Mouse (Mus musculus) heart, adult 18-20 months (tissue): ENCODE measurements at regions not wholly inside any gene's neighbourhood (a gene's known extent, or its start where the extent isn't known, plus 50 kb on each side); places are given as distances from the start of the nearest gene placed in this dataset.
"Not testable (repeated sequence)": the region's sequence is repeated elsewhere in the genome, so short reads cannot be mapped to it uniquely, and the experiment has no call there.

Experiments
- DNase-seq, 2 experiments: peaks; one replicate each; pipeline ENCODE4 v3.0.0; 2021 to 2022; ENCODE audit warnings: mixed read lengths in 1 of 2

DNA sequence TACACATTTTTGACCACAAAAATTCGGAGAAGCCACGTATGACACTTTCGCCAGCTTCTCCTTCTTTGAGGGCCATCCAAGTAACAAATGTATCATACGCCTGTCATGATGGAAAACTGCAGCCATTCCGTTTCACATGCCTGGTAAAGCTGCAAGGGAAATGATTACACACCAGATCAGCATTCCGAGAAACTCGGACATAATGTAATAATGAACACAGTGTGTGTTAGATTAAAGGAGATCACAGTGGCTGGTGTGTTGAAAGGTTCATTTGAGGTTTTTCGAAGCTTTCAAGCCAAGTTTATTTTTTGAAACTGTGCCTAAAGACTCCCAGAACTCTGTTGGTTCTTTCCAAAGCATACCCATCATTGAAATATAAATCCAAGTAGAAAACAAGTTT, 137.8 kb upstream of the Mad2l1 start:
- no peak for DNase-seq

DNA sequence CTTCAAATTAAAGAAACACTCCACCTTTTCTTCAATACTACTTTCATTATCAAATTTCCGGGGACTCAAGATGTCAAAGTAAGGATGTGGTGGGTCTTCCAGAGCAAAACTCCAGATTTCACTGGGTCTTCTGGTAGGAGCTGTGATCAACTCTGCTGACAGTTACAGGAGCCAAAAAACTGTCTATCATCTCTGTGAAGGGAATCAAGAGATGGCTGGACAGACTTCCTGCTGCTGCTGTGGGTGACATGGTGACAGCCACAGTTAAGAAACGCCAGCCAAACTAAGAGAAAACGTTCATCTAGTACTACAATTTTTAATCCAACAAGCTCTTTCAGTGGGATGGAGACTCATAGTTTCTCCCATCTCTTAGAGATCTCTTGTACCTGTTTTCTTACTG, 136.5 kb upstream of the Mad2l1 start:
- DNase-seq, result no peak

DNA sequence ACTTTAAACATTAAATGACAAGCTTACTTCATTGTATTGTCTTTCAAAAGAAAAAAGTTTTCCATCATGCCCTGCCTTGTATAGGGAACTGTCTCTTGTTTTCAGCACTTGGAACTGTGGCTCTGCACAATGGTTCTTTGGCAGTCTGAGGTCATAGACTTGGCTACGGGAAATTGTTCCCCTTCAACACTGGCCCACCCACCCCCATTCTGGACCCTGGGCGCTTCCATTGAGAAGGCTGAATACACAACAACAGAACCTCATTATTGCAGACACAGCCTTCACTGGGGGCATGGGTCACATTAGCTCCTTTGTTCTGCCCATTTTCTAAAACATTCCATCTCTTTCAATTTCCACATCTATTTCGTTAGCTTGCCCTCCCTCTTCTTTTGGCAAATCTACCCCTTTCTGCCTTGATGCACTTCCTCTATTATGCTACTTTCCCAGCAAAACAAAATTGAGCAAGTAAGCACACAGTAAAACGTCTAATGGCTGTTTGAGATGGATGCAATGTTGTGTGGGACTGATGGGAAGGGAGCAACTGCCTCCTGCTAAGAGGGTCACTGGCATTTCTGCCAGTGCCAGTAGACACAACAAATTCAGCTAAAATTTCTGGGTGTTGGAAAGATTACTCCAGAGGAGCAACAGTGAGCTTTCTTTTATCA, 136.0 kb upstream of the Mad2l1 start:
- DNase-seq, result no peak

DNA sequence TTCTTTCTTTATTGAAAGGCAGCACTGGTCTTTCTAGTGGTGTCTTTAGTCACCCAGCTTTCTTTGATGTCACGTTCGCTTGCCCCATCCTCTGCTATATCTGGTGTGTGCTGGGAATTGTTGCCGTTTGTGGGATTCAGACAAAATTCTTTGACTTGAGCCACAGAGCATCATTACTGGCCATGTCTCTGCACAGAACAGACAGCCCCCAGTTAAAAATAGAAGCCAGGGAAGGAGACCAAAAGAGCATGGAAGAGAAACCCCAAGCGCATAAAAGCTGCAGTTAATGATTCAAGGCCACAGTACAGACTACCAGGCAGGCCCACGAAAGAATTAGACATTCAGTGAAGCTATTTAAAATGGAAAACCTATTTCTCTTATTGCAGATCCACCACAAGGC, 133.7 kb upstream of the Mad2l1 start:
- no peak for DNase-seq

DNA sequence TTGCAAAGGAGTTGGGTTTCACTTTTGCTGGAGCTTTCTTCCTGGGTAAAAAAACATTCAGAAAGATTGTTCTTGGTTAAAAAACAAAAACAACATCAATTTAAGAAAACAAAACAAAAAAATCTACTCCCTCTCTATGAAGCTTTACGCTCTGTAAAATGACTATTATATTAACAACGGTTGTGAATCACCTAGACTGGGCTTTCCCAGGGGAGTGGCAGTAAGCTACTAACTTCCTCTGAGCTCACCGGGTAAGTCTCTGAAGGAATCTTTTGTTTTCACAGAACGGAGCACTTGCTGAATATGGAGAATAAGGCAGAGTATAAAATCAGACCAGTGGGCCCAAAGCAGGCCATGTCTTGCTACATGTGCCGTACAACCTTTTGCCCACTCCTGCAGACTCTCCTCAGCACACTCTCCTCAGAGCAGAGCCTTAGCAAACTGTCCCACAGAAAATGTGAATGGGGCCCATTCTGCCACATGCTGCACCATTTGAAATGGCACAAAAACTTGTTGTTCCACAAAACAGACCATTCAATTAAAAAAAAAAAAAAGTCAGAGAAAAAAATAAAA, 133.2 kb upstream of the Mad2l1 start:
- no peak for DNase-seq

DNA sequence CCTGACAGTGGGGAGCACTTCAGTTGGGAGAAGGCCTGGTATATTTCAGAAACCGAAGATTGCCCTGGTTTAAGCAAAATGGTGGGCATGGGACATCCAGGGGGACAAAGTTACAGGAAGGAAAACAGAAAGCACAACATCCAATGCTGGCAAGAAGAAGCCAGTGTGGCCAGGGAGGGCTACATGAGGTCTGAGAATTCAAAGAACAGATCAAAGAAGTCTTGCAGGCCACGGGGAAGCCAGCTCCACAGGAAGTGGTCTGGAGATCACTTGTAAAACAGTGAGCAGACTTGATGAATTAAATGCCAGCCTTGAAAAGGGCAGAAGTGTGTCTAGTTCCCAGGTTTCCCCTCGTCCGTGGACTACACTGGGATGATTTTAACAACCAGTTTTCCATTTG, 120.4 kb upstream of the Mad2l1 start:
- DNase-seq, result no peak

DNA sequence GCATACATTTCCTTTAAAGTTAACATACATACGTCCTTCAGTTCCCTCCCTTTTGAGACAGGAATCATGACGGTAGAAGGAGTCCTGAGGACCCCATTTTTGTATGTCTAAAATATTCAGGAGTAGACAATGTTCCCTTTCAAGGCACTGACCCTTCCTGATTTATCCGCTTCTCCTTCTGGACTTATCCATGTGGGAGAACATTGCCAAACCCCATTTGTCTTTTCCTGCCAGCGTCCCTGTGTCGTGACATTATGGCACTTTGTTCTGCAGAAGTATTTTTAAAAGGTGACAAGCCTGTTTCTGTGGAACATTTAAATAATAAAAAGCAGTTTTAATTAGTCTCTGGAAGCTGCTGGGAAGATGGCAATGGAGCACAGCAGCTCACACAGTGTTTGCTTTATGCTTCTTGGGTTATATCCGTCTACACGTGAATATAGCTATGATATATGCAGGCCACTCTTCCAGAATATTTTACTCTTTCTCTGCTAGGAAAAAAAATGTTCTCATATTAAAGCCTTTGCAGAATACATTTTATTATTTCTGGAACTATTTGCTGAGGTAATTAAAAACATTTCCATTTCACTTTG, 115.6 kb upstream of the Mad2l1 start:
- DNase-seq, result no peak

DNA sequence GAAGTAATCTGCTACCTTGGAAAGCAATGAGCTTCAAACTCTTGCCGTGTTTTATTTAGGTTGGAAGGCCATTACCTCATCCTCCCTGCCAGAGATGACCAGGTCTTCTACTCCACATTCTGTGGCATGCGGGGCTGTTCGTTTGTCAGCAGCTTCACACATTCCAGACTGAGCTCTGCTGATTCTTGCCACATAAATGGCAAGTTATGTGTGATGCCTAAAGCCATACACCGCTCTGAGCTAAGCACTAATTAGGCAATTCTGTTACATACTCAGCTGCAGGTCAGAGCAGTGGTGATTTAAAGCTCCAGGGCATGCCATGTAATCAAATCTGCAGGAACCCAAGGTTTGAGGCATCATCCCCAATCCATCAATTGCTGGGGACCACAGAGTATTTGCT, 106.8 kb upstream of the Mad2l1 start:
- no peak for DNase-seq

DNA sequence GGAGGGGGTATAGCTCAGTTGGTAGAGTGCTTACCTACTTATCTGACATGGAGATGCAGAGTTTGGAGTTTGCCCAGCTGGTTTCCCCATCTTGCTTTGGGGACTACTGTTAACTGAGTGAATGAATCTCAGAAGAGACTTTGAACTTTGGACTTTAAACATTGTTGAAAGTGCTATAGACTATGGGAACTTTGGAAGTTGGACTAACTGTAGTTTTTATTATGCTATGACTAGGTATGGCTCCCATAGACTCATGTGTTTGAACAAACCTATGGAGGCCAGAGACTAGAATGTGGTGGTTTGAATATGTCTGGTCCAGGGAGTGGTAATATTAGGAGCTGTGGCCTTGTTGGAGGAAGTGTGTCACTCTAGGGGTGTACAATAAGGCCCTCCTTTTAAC, 84.8 kb upstream of the Mad2l1 start:
- DNase-seq, result not testable (repeated sequence)

DNA sequence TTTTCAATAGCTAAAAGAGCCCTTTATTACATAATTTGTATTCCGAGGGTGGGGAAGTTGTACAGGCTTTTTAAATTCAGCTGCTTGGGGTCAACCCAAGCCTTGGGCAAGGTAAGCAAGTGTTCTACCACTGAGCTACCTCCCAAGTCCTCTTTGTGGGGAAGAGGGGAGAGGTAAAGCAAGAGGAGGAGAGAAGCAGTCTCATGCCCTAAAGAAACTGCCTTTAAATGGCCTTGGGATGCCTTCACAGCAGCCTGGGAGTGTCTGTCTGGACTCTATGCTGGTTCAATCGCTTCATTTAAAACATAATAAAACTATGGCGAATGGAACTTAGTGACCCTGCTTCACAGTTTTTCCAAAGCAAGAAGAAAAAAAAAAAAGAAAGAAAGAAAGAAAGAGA, 77.0 kb upstream of the Mad2l1 start:
- no peak for DNase-seq

DNA sequence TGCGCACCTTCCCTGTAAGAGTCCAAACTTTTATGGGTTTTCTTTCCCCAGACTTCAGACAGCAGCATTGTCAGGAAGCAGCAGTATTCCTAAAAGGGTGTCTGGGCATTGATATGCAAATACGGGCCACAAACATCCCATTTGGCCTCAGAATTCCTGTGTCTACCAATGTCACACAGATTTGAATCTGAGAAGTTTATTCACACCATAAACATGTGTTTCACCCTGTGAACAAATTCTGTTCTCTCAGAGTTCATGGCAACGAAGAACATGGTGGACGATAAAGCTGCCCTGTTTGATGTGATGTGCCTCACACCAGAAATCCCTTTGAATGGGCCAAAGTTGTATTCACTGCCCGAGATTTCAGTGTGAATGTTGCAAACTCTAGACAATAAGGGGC, 70.7 kb upstream of the Mad2l1 start:
- DNase-seq, result no peak

DNA sequence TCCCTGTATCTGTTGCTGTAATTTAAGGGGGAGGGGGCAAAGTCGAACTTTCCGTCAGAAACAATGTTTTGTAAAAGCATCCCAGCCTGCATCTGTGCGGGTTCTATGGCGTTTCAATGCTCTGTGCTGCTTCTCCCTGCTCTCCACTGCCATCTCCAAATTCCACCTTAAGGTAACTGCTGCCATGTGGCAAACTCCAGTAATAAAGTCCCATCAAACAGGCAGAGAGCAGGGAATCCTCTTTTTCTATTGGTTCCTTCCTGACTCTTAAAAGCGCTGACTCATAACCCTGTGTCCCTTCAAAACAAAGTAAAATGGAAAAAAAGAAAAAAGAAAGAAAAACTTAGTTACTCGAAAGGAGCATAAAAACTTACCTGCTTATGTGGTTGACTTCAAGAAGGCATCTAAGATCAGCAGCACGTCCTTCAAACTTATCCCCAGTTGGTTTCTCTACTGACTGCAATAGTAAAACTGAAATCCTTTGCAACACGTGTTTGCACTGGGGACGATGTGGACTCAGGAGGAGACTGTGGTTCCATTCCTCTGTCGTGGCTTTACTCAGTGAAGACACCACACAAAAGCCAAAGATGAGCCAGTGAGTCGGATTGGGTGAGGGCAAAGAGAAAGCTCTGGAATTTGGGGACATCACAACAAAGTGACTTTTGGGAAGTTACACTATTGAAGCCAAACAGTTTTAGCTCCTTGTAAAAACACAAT, 69.9 kb upstream of the Mad2l1 start:
- no peak for DNase-seq

DNA sequence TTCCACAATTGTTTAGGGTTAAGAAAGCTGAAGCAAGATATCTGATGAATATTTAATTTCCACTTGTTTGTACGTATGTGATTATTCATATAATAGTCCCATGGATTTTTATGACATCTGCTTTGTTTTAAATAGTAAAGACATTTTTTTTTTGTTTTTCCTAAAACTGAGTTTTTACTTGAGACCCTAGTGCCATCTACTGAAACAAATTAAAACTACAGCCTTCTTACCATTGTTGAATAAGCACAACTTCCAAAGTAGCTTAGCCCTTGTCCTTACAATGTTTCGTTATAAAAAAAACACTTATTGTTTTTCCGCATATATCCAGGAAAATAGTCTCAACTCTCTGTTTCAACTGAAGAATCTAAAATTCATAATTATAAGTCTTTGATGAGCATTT, 68.4 kb upstream of the Mad2l1 start:
- peak in 1 of 2 experiments; percentile 9 for DNase-seq

DNA sequence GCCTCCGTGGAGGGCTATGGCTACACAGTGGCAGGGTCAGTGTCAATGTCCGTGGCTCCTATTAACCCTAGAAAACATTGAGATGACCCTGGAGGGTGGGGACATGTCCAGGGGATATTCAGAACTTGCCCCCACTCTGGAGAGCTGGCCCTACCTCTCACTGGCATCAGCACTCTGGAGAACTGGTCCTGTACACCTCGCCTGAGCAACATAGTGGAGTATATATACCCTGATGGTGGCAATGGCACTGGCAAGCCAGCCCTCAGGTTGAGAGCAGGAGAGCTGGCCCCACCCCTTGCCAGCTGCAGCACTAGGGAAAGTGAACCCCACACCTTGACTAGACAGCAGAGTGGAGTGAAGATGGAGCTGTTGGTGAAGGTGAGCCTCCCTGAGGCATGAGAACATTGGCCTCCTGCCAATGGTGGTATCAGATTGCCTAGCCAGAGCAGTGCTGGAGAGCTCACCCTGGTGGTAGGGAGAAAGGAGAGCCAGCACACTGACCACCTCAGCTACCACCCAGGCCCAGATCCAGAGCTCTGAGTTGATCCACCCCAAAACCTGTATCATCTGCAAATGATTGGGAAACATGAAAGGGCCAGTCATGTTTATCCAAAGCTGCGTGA, 64.5 kb upstream of the Mad2l1 start:
- DNase-seq, result no peak

DNA sequence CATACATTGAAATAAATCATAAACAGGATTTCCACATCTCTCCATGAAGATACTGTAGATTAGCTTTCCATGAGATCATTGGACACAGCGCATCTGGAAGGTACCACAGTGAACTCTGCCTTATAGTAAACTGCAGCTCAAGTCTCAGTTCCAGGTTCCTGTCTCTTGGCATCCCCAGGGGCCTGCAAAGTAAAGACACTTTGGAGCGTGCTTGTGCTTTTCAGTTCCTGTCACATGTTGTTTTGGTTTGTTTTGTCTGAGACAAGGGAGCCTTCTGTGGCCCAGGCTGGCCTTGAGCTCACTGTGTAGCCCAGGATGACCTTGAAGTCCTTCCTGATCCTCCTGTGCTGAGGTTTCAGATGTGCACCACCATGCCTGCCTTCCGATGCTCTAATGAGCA, 63.4 kb upstream of the Mad2l1 start:
- DNase-seq, result no peak

DNA sequence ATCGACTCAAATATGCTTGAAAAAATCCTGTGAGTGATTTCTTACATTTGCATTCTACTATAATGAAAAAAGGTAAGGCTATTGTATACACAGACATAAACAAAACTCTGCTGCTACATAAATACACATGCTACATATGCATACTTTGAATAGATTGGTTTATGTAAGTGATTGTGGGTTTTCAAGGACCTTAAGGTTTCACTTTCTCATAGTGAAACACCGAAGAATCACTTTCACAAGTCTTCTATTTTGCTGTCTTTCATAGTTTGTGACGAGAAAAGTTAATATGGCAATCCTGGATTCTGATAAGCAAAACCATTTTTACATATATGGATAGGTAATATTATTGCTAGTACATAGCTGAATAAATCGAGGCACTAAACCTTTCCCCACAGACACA, 62.5 kb upstream of the Mad2l1 start:
- DNase-seq, result no peak

DNA sequence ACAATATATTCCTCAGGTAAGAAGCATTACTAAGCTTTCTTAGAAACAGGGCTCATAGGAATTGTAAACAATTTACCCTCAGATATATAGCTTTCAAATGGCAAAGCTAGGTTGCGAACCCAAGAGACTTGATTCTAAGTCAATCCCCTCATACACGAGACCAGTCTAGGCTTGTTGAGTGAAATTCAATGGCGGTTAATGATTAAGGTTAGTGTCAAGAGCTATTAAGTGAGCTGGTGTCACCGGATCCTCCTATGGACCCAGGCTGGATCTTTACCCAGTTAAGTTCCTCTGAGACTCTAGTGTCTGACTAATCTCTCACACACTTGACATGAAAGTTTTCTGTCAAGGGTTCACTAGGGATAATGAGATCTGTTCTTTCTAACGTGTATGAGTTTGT, 57.6 kb upstream of the Mad2l1 start:
- no peak for DNase-seq

DNA sequence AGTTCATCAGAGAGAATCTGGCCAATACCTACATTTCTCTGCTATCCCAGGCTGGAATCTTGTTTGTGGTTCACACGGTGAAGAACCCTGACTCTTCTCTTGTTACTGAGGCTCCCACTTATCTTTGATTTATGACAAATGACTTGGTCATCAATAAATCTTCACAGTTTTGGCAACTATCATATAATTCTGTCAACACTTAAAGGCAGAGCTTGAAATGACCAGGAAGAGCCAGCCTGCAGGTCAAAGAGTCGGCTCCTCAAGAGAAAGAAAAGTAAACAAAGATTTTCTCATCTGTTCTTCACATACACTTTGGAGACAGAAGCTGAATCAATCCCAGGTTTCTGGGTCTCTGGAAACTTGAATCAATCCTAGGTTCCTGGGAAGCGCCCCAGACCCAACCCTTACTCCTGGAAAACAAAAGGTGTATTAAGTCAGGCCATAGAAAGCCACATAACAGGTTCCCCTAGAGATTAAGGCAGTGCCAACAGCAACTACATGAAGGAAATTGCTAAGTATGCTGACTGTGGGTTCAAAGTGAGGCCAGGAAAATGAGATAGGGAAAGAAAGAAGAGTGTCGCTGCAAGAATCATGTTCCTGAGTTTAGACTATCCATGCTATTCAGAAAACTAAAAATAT, 56.7 kb upstream of the Mad2l1 start:
- DNase-seq, result no peak

DNA sequence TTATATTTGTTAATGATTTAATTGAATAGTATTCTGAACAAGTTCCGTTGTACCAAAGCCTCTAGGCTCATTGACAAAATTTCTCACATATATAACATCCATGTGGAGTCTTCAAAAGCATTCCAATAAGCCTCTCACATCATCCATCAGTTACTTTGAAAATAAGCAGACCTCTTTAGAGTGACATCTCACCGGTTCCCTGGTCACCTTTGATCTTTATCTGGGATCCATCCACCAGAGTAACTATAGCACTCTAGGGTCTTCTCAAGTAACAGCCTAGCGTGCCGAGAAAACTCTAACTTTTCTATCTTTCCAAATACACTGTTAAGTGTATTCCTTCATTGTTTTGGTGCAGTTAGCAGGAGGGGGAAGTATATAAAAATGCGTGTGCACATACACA, 55.6 kb upstream of the Mad2l1 start:
- no peak for DNase-seq

DNA sequence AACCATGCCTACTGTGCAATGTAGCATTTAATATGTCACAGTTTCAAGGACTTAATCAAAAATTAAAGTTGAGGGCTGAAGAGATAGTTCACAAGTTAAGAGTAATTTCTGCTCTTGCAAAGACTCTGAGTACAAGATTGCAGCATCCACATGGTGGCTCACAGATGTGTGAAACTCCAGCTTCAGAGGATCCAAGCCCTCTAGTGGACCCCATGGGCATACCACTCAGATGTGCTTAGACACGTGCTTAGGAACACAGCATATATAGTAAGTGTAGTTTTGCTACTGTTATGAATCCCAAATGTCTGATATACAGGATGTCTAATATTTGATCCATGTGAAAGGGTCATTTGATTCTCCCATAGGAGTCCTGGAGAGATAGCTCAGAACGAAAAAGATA, 55.0 kb upstream of the Mad2l1 start:
- DNase-seq, result no peak

DNA sequence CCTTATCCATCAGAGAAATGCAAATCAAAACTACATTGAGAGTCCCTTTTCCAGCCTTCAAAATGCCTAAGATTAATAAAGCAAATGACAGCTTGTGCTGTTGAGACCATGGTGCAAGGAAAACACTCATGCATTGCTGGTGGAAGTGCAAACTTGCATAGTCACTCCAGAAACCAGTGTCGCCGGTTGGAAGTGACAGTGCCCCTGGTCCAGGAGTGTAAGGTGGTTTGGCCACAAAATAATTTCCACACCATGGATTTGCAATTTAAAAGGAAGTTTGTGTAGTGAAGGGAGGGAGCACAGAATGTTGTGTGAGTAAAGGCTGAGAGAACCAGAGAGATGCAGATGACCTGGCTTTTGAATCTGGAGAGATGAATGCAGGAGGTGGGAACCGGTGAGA, 52.4 kb upstream of the Mad2l1 start:
- DNase-seq, result no peak
